Mouse (Mus musculus) neural tube, embryonic 11.5 days (tissue): ENCODE measurements around the gene Safb. TPM values are rescaled to one million over a fixed set of nuclear protein-coding genes. Genes with fewer than 3 reads are reported as not detected.
A peak's percentile ranks its signal among the peaks of the same experiment; 100 is the strongest.

ENCODE experiments used
- ATAC-seq: fragments of 200-750 bp; cut with Nextera tagmentation; 2 replicates; pipeline ENCODE4 v1.8.0; 2017; ENCODE audit warnings: moderate number of reproducible peaks, mild to moderate bottlenecking, moderate TSS enrichment, moderate library complexity; ENCODE audit not compliant: insufficient read depth, low FRiP score, low TSS enrichment
- DNase-seq: peaks from one replicate; pipeline ENCODE4 v3.0.0-alpha.2; 2015; ENCODE audit warnings: low spot score
- H3K27ac ChIP-seq: fragments of 300-500 bp; sonication (generic); 2 replicates; pipeline ENCODE4 v1.5.1; 2014; ENCODE audit warnings: low read depth, mild to moderate bottlenecking, low read length
- H3K27me3 ChIP-seq: fragments of 300-500 bp; sonication (generic); 2 replicates; pipeline ENCODE4 v1.6.1; 2014; ENCODE audit warnings: mild to moderate bottlenecking, low read length, mixed read lengths; ENCODE audit not compliant: control insufficient read depth, insufficient read depth
- H3K36me3 ChIP-seq: fragments of 300-500 bp; sonication (generic); 2 replicates; pipeline ENCODE4 v1.6.1; 2014; ENCODE audit warnings: mild to moderate bottlenecking, low read length, moderate library complexity, mixed read lengths; ENCODE audit not compliant: control insufficient read depth, insufficient read depth
- H3K4me1 ChIP-seq: fragments of 300-500 bp; sonication (generic); 2 replicates; pipeline ENCODE4 v1.6.1; 2014; ENCODE audit warnings: low read length, mixed read lengths; ENCODE audit not compliant: control insufficient read depth, insufficient read depth
- H3K4me2 ChIP-seq: fragments of 300-500 bp; sonication (generic); 2 replicates; pipeline ENCODE4 v1.6.1; 2014; ENCODE audit warnings: low read depth, mild to moderate bottlenecking, moderate library complexity
- H3K4me3 ChIP-seq: fragments of 300-500 bp; sonication (generic); 2 replicates; pipeline ENCODE4 v1.5.1; 2014; ENCODE audit warnings: low read depth, low read length
- H3K9ac ChIP-seq: fragments of 300-500 bp; sonication (generic); 2 replicates; pipeline ENCODE4 v1.6.1; 2014; ENCODE audit warnings: mild to moderate bottlenecking, low read length
- H3K9me3 ChIP-seq: fragments of 300-500 bp; sonication (generic); 2 replicates; pipeline ENCODE4 v1.6.1; 2016; ENCODE audit warnings: low read length; ENCODE audit not compliant: control insufficient read depth
- WGBS: fragments of 180-500 bp; shearing (Covaris S2); extraction: QIAGEN DNeasy Blood & Tissue Kit; methylation state at CpG from one replicate; pipeline ENCODE4 v1.1.7; 2014; 5-methylcytosine and 5-hydroxymethylcytosine counted together
- polyA plus RNA-seq: library from polyadenylated mRNA; unstranded; fragments of >200 nt; fragmentation: Nextera tagmentation; extraction: Ambion mirVana; gene quantifications from 2 replicates; pipeline ENCODE4 v1.2.1, GENCODE M21; 2014

Safb gene
- polyA plus RNA-seq, 1 experiment from 2014 or later: 114 TPM

GRCm38 (mm10) chr17:56552781-56553363, 31.8 kb upstream of the Safb start:
- H3K27ac ChIP-seq: peak overlapping the region; percentile 63; the same call in 1 of the 2 replicates
- H3K9me3 ChIP-seq: no peaks in the 10 kb centered on the region
- no peak overlapping the region for H3K9ac ChIP-seq
- DNase-seq: peak; percentile 79
- H3K36me3 ChIP-seq: no peaks in the 10 kb centered on the region; the same call in 1 of the 2 replicates
- H3K27me3 ChIP-seq: no peaks in the 10 kb centered on the region
- H3K4me1 ChIP-seq: peaks cover 9% of the 10 kb centered on the region; the same call in 1 of the 2 replicates
- no peak overlapping the region for H3K4me2 ChIP-seq
- peak; percentile 24 for ATAC-seq
- WGBS: 59% methylated on average over 5 of the region's 5 CpGs
- H3K4me3 ChIP-seq: no peak overlapping the region

- Histone ChIP-seq H3K4me3 (no peak within 1 kb of the TSS), H3K9me3 (no peaks in the 10 kb centered on the region), H3K4me1 (peaks cover 9% of the 10 kb centered on the region; the same call in 1 of the 2 replicates), H3K4me2 (no peak within 1 kb of the TSS), H3K9ac (no peak within 1 kb of the TSS), H3K36me3 (no peaks in the 10 kb centered on the region; the same call in 1 of the 2 replicates), H3K27ac (no peak within 1 kb of the TSS), H3K27me3 (no peaks in the 10 kb centered on the region)
- ATAC-seq: no peak
- no peak for DNase-seq
- WGBS: 80% methylated on average over 20 of the region's 20 CpGs
Measured at GRCm38 (mm10) chr17:56554122-56554551, 30.5 kb upstream of the Safb start, which contains the start of gene Gm20219. Gene Gm20219 (minus strand): TSS chr17:56554387.

DNA sequence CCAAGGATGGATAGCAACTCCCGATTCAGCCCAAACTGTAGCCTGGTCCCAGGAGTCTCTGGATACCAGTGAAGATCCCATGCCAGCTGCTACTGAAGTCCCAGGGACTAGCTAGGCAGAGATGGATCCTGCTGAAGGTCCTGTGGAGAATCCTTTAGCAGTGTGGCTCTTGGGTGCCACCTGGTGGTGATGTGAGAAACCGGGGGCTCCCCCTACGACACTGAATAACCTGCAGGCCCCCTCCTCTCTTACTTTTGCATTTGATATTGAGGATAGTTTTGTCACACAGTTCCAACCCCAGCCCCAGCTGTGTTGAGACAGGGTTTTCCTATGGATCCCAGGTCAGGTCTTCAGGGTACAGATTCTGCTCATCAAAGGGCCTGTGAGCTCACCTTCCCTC, 26.2 kb upstream of the Safb start:
- Histone ChIP-seq H3K27me3 (no peaks in the 10 kb centered on the region), H3K9ac (no peak overlapping the region), H3K4me1 (no peaks in the 10 kb centered on the region), H3K9me3 (no peaks in the 10 kb centered on the region), H3K36me3 (peaks cover 19% of the 10 kb centered on the region), H3K27ac (no peak overlapping the region), H3K4me2 (no peak overlapping the region), H3K4me3 (no peak overlapping the region)
- WGBS: 25% methylated on average over 3 of the region's 3 CpGs
- ATAC-seq: peak; percentile 56; the same call in 1 of the 2 replicates
- peak; percentile 77 for DNase-seq

DNA sequence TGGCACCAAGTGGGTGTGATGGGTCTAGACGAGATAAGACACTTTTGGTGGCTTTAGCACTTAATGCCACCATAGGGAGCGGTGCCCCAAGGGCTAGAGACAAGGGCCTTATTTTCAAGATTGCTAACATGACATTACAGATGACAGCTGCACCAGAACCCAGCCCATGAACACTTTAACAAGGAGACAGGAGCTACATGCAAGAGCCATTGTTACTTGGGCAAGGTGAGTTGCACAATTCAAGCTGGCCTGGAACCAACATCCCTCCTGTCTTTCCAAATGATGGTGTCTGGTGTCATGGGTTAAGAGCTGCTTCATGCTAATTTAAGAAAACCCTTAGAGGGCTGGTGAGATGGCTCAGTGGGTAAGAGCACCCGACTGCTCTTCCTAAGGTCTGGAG, 25.2 kb upstream of the Safb start:
- Histone ChIP-seq H3K4me1 (no peaks in the 10 kb centered on the region), H3K9me3 (no peaks in the 10 kb centered on the region), H3K9ac (no peak overlapping the region), H3K4me2 (no peak overlapping the region), H3K4me3 (no peak overlapping the region), H3K27ac (no peak overlapping the region), H3K27me3 (no peaks in the 10 kb centered on the region), H3K36me3 (peaks cover 28% of the 10 kb centered on the region)
- ATAC-seq (no peak), DNase-seq (no peak)
- WGBS: 74% methylated on average over 3 of the region's 3 CpGs

DNA sequence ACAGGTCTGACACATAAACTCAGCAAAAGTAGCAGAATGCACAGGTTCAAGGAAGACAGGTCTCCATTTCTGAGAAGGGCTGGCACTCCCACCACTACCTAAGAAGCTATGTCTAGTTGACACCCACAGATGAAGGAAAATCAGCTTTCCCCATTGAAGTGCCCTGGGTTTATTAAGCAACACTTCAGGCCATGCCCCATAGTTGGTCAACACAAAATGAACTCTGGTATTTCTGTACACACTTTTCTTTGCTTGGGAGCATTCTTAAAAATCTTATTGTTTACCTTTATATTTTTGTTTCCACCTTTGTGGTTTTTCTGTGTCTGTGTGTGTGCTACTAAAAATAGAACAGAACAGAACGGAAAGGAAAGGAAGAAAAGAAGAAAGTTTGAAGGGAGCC, 24.5 kb upstream of the Safb start:
- 94% methylated on average over 1 of the region's 1 CpGs for WGBS
- DNase-seq (no peak), ATAC-seq (no peak)

DNA sequence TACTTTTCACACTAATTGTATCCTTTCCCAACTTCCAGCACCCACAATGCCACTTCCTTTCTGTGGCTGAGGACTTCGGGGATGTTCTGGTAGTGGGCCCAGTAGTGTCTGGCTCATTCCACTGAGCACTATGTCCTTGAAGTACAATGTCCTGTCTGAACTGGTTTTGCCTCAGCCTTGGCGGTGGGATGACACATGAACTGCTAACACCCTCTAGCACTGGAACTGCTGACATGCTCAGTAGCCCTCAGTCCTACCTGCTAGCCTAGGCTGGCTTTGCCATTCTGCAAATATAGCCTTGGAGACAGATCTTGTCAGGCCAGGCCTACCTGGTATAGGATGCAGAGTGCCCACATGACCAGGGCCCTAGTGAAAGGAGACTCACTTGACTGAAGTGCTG, 22.8 kb upstream of the Safb start:
- H3K4me2 ChIP-seq: no peak overlapping the region
- no peaks in the 10 kb centered on the region for H3K9me3 ChIP-seq
- no peak overlapping the region for H3K9ac ChIP-seq
- H3K4me1 ChIP-seq: no peaks in the 10 kb centered on the region
- no peaks in the 10 kb centered on the region for H3K27me3 ChIP-seq
- no peak for ATAC-seq
- H3K27ac ChIP-seq: no peak overlapping the region
- WGBS: 97% methylated on average over 2 of the region's 2 CpGs
- H3K36me3 ChIP-seq: peaks cover 53% of the 10 kb centered on the region
- DNase-seq: no peak
- no peak overlapping the region for H3K4me3 ChIP-seq

More for the DNA sequence above, 24.5 kb upstream of the Safb start:
- Histone ChIP-seq H3K4me2 (no peak overlapping the region), H3K9ac (no peak overlapping the region), H3K36me3 (peaks cover 36% of the 10 kb centered on the region), H3K4me3 (no peak overlapping the region), H3K27ac (no peak overlapping the region), H3K4me1 (no peaks in the 10 kb centered on the region), H3K9me3 (no peaks in the 10 kb centered on the region), H3K27me3 (no peaks in the 10 kb centered on the region)

DNA sequence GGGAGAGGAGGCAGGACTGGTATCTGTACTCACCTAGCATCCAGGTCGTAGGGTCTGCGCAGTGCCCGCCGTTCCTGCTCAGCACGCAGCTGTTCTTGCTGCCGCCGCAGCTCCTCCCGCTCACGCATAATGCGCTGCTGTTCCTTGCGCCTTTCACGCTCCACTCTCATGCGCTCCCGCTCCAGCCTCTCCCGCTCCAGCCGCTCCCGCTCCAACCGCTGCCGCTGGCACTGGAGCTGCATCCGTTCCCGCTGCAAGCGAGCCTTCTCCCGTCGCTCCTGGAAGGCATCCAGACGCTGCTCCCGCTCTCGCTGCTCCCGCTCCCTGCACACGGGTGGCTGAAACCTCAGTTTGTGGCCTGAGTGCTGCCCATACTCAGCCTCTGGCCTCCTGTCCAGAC, 18.3 kb upstream of the Safb start:
- Histone ChIP-seq H3K4me2 (no peak overlapping the region), H3K27ac (no peak overlapping the region), H3K27me3 (no peaks in the 10 kb centered on the region), H3K4me3 (no peak overlapping the region), H3K9ac (no peak overlapping the region), H3K4me1 (no peaks in the 10 kb centered on the region), H3K36me3 (peaks cover 71% of the 10 kb centered on the region), H3K9me3 (no peaks in the 10 kb centered on the region)
- ATAC-seq (no peak), DNase-seq (no peak)
- 95% methylated on average over 29 of the region's 29 CpGs for WGBS

- Histone ChIP-seq H3K4me3 (no peak overlapping the region), H3K36me3 (peaks cover 75% of the 10 kb centered on the region), H3K9ac (no peak overlapping the region), H3K27me3 (no peaks in the 10 kb centered on the region), H3K9me3 (no peaks in the 10 kb centered on the region), H3K4me1 (no peaks in the 10 kb centered on the region), H3K27ac (no peak overlapping the region), H3K4me2 (no peak overlapping the region)
- 96% methylated on average over 5 of the region's 5 CpGs for WGBS
- ATAC-seq (no peak), DNase-seq (no peak)
Measured at GRCm38 (mm10) chr17:56566918-56567317, 17.7 kb upstream of the Safb start.

DNA sequence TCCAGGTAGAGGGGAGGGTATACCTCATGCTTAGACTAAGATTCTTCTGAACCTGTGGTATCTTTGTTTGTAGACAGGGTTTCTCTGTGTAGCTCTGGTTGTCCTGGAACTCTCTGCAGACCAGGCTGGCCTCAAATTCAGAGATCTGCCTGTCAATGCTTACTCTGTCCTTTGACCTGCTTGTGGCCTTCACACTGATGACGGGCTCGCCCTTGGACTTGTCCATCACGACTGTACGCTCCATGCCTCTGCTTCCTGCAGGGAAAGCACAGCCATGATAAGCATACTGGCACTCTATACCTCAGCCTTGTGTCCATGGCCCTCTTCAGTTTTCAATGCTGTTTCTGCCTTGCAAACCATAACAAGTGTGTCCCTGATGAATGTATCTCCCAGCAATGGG, 17.3 kb upstream of the Safb start:
- H3K36me3 ChIP-seq: peaks cover 71% of the 10 kb centered on the region
- ATAC-seq: no peak
- WGBS: 95% methylated on average over 4 of the region's 4 CpGs

More for the DNA sequence above, 17.3 kb upstream of the Safb start:
- H3K4me2 ChIP-seq: no peak overlapping the region
- no peak overlapping the region for H3K4me3 ChIP-seq
- no peak overlapping the region for H3K9ac ChIP-seq
- no peak for DNase-seq
- H3K9me3 ChIP-seq: no peaks in the 10 kb centered on the region
- no peaks in the 10 kb centered on the region for H3K27me3 ChIP-seq
- no peak overlapping the region for H3K27ac ChIP-seq
- no peaks in the 10 kb centered on the region for H3K4me1 ChIP-seq
